Mouse (Mus musculus) heart, embryonic 13.5 days (tissue): Measurements from ENCODE around the gene Vwa7. TPM values are rescaled to one million over a fixed set of nuclear protein-coding genes. Genes with fewer than 3 reads are reported as not detected.
"Not testable (repeated sequence)": the region's sequence is repeated elsewhere in the genome, so short reads cannot be mapped to it uniquely, and the experiment has no call there.

ENCODE experiments used
- ATAC-seq: fragments of 200-750 bp; cut with Nextera tagmentation; 2 replicates; pipeline ENCODE4 v1.8.0; 2017; ENCODE audit warnings: moderate TSS enrichment; ENCODE audit not compliant: insufficient number of reproducible peaks, low FRiP score, low TSS enrichment; ENCODE audit errors: extremely low read depth
- H3K27ac ChIP-seq: fragments of 300-500 bp; sonication (generic); replicated peaks from 2 replicates; pipeline ENCODE4 v1.5.1; 2015; ENCODE audit warnings: moderate library complexity, mild to moderate bottlenecking, inconsistent platforms
- H3K27me3 ChIP-seq: fragments of 300-500 bp; sonication (generic); replicated peaks from 2 replicates; pipeline ENCODE4 v1.6.1; 2015; ENCODE audit warnings: mild to moderate bottlenecking, inconsistent platforms
- H3K36me3 ChIP-seq: fragments of 300-500 bp; sonication (generic); 2 replicates; pipeline ENCODE4 v1.6.1; 2015; ENCODE audit warnings: mild to moderate bottlenecking, inconsistent platforms
- H3K4me1 ChIP-seq: fragments of 300-500 bp; sonication (generic); 2 replicates; pipeline ENCODE4 v1.6.1; 2015; ENCODE audit warnings: inconsistent platforms
- H3K4me2 ChIP-seq: fragments of 300-500 bp; sonication (generic); 2 replicates; pipeline ENCODE4 v1.6.1; 2015; ENCODE audit warnings: inconsistent platforms, mild to moderate bottlenecking, moderate library complexity
- H3K4me3 ChIP-seq: fragments of 300-500 bp; sonication (generic); 2 replicates; pipeline ENCODE4 v1.5.1; 2015; ENCODE audit warnings: moderate library complexity, mild to moderate bottlenecking, inconsistent platforms
- H3K9ac ChIP-seq: fragments of 300-500 bp; sonication (generic); 2 replicates; pipeline ENCODE4 v1.6.1; 2015; ENCODE audit warnings: inconsistent platforms, mild to moderate bottlenecking, moderate library complexity
- H3K9me3 ChIP-seq: fragments of 300-500 bp; sonication (generic); 2 replicates; pipeline ENCODE4 v1.6.1; 2016; ENCODE audit warnings: inconsistent platforms
- WGBS: fragments of 180-500 bp; shearing (Covaris S2); methylation state at CpG from one replicate; pipeline ENCODE4 v1.1.7; 2015; ENCODE audit warnings: mixed read lengths; 5-methylcytosine and 5-hydroxymethylcytosine counted together
- polyA plus RNA-seq: library from polyadenylated mRNA; unstranded; fragments of >200 nt; fragmentation: Nextera tagmentation; extraction: Ambion mirVana; gene quantifications from 2 replicates; pipeline ENCODE4 v1.2.1, GENCODE M21; 2015

Gene Vwa7
- polyA plus RNA-seq, 1 experiment from 2014 or later, result 0.45 TPM

DNA sequence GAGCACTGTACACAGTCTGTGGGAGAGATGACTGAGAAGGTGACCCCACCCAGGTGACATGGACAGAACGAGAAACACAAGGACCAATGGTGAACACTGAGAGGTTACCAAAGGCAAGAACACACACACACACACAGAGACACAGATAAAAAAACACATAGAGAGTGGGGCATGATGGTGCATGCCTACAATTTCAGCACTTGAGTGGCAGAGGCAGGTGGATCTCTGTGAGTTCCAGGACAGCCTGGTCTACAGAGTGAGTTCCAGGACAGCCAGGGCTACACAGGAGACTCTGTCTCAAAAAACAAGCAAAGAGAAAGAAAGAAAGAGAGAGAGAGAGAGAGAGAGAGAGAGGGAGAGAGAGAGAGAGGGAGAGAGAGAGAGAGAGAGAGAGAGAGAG, 17.3 kb downstream of the Vwa7 start:
- not testable (repeated sequence) for H3K9me3 ChIP-seq, H3K4me3 ChIP-seq, H3K4me1 ChIP-seq, H3K9ac ChIP-seq, ATAC-seq, H3K27ac ChIP-seq, H3K36me3 ChIP-seq, H3K4me2 ChIP-seq, H3K27me3 ChIP-seq
- WGBS, result 33% methylated on average over 1 of the region's 1 CpGs

DNA sequence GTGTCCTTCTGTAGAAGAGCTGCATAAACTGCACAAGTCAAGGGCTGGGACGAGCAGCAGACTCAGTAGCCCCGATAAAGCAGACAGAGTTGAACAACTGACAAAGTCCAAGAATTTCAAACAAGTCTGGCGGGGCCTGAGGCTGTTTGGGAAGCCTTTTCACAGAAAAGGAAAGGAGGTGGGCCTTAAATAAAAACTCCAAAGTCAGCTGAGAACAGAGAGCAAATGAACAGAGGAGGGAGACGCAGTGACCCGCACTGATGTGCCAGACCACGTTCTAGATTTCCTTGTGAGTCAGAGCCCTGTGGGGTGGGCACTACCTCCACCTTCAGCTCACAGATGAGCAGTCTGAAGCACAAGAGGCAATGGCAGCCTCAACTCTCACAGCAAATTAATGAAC, 18.5 kb downstream of the Vwa7 start:
- ATAC-seq, result no peak
- H3K9ac ChIP-seq, result no peak overlapping the region
- H3K27ac ChIP-seq, result no peak overlapping the region
- no peak overlapping the region for H3K4me3 ChIP-seq
- no peak overlapping the region for H3K4me2 ChIP-seq
- peaks cover 2% of the 10 kb centered on the region for H3K4me1 ChIP-seq
- H3K36me3 ChIP-seq, result no peaks in the 10 kb centered on the region
- 66% methylated on average over 6 of the region's 6 CpGs for WGBS
- no peaks in the 10 kb centered on the region for H3K9me3 ChIP-seq
- 0 out of 2 replicates have a peak, but pooled peaks cover under 1% of the 10 kb centered on the region for H3K27me3 ChIP-seq

DNA sequence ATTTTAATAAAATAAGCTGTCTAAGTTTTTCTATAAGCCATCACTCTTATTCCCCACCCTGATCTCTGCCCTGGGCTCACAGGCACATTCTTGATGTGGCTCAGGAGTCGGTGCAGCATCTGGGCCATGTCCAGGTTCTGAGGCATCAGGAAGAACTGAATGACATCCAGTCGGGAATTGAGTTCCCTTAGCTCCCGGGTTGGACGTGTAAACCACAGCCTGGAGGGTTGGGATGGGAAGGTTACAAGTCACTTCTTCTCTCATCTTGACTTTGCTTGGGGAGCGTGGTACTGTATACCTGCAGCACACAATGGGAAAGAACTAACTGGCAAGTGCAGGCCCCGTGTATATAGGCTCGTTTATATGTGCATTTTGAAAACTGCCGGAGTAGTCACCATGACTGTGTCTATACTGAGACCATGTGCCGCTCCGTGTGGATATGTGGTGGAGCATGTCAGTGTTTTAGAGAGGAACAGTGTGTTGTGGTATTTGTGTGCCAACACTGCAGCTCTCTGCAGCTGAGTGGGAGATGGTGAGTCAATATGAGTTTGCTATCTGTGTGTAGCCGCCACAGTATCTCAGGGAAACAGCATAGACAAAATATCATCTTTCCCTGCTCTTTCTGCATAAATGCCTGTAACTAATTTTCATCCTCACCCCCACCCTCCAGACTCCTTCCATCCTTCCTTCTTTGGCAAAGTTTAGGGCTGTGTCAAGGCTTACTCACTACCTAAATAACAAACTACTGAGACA, 22.9 kb downstream of the Vwa7 start:
- 80% methylated on average over 11 of the region's 11 CpGs for WGBS
- Histone ChIP-seq H3K9me3 (no peaks in the 10 kb centered on the region), H3K27ac (no peak overlapping the region), H3K36me3 (no peaks in the 10 kb centered on the region), H3K4me1 (peaks cover 7% of the 10 kb centered on the region), H3K9ac (no peak overlapping the region), H3K4me2 (no peak overlapping the region), H3K27me3 (no peaks in the 10 kb centered on the region), H3K4me3 (no peak overlapping the region)
- no peak for ATAC-seq

DNA sequence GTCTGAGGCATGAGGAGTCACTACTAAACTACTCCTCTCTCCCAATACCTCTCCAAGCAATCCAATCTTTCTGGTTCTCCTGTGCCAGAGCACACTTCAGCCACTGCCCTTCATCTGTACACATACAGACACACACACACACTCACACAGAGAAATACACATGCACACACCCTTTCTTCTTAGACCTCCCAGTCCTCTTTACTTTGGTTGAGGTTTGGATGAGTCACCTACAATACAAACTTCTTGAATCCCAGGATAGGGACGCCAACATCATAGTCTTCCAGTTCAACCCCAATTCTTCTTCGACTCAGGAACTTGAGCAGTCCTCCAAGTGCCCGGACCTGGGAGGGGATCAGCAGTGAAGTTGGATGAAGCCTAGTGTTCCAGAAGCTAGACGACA, 27.4 kb downstream of the Vwa7 start:
- H3K27me3 ChIP-seq, result no peaks in the 10 kb centered on the region
- H3K4me1 ChIP-seq, result peaks cover 46% of the 10 kb centered on the region
- H3K9ac ChIP-seq, result no peak overlapping the region
- no peaks in the 10 kb centered on the region for H3K36me3 ChIP-seq
- no peak overlapping the region for H3K4me3 ChIP-seq
- H3K27ac ChIP-seq, result peak overlapping the region; percentile 94
- no peak for ATAC-seq
- H3K9me3 ChIP-seq, result no peaks in the 10 kb centered on the region
- no peak overlapping the region for H3K4me2 ChIP-seq
- WGBS, result 72% methylated on average over 4 of the region's 4 CpGs

DNA sequence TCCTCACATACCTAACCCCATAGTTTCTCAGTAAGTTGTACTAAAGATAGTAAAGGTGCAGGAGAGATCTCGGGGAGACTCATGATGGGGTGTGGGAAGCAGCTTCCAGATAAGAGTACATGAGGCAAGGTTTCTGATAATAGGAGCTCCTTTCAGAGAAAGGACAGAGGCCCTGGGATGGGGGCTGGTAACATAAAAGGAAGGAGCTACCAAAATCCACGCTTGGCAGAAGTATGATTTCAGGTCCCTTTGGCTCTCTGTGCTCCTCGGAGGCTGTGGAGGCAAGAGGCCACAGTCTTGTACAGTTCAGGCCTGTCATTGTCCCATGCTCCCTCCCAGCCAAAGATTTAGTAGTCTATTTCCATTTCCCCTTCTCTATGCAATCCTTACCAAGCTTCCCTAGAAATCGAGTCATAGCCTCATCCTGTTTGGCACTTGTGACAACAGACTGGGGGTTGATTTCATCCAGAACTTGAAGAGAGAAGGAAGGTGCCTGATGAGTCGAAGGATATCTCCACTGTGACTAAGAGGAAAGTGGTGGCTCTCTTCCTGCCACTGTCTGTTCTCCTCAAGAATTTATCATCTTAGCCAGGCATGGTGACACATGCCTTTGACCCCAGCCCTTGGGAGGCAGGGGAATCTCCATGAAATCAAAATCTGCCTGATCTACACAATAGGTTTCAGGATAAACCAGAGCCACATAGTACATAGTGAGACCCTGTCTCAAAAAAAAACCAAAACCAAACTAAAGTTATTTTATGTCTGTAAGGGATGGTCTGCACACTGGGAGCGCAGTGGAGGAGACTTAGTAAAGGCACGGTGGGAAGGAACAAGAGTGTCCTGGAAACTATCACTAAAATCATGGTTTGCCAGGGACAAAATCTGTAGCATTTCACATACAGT, 28.8 kb downstream of the Vwa7 start:
- Histone ChIP-seq H3K9ac (peak overlapping the region; percentile 91), H3K4me1 (peaks cover 56% of the 10 kb centered on the region), H3K27ac (peak overlapping the region; percentile 94), H3K27me3 (no peaks in the 10 kb centered on the region), H3K4me3 (peak overlapping the region; percentile 68), H3K4me2 (peak overlapping the region; percentile 95), H3K36me3 (no peaks in the 10 kb centered on the region), H3K9me3 (no peaks in the 10 kb centered on the region)
- WGBS, result 48% methylated on average over 7 of the region's 7 CpGs
- ATAC-seq, result no peak

DNA sequence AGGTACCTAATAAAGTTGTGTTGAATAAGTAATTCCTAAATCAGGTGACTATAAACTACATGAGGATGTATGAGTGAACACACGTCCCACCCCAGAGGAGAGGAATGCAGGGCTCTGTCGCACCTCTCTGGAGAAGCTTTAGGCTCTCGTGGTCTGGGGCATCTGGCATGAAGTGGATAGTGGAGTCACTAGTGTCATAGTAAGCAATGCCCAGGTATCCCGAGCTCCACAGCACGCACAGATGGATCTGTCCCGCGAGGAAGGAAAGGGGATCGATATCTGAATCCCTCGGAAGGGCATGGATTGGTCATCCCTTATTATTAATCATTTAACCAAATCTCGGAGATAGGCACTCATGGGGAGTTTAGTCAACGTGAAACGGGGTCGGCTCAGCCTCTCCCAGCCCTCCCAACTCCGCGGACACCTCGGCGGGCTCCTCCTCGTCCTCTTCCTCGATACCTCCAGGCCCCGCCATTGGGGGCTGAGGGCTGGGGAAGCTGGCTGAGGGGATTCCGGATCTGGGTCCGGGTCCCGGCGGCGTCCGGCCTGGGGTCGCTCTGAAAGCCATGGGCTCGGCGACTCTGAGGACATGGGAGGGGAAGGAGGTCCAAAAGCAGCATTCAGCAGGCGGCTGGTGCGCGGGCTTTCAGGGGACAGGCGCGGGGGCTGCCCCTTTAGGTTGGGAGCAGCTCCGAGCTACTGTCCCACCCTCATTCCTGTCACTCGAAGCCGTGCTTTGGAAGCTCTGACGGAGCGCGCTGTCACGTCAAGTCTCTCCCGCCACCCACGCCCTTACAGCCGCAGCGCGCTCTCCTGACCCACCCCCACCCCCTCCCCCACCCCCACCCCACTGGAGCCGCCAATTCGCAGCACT, 29.7 kb downstream of the Vwa7 start:
- H3K9me3 ChIP-seq, result no peaks in the 10 kb centered on the region
- H3K9ac ChIP-seq, result peak overlapping the region; percentile 91
- H3K27ac ChIP-seq, result peak overlapping the region; percentile 94
- no peaks in the 10 kb centered on the region for H3K27me3 ChIP-seq
- ATAC-seq, result no peak
- H3K4me1 ChIP-seq, result peaks cover 56% of the 10 kb centered on the region
- 2% methylated on average over 48 of the region's 48 CpGs for WGBS
- no peaks in the 10 kb centered on the region for H3K36me3 ChIP-seq
- peak overlapping the region; percentile 95 for H3K4me2 ChIP-seq
- H3K4me3 ChIP-seq, result peak overlapping the region; percentile 68

DNA sequence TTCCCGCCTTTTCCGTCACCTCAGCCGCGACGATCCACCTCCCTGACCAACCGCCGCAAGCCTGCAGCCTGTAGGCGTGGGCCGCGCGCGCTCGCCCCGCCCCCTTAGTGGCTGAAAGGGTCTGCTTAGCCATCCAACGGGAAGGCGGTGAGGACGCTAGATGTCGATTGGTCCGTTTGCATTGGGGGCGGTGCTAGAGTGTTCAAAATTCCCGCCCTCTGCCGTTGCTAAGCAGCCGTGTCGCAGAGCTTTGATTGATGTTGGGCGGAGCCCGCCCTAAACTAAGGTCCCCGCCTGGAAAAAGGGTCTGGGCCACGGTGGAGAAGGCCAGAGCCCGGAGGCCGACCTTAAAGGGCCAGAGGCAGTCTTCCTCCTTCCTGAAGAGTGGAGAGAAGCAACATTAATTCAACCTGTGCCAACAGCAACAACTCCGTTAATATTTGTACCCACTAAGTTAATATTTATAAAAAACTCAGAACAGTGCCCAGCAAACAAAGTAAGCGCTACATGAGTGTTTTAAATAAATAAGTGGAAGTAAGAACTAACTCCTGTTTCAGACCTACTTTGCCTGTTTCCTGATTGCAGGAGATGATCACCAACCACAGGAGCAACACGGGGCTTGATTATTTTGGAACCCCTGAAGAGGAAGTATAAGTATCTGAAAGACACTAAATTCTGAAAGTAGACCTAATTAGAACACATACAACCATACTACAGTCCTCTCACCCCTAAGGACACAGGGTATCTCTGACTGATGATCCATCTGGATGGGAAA, 30.5 kb downstream of the Vwa7 start, which contains the start of gene Msh5:
Gene Msh5 (minus strand): TSS at position 65 of the 775 bp plus-strand sequence.
- peak; percentile 90 for ATAC-seq
- Histone ChIP-seq H3K4me3 (peak within 1 kb of the TSS; percentile 68), H3K27ac (peak within 1 kb of the TSS; percentile 99), H3K4me2 (peak within 1 kb of the TSS; percentile 95), H3K4me1 (peaks cover 60% of the 10 kb centered on the region), H3K36me3 (no peaks in the 10 kb centered on the region), H3K27me3 (no peaks in the 10 kb centered on the region), H3K9me3 (no peaks in the 10 kb centered on the region), H3K9ac (peak within 1 kb of the TSS; percentile 91)
- 3% methylated on average over 33 of the region's 33 CpGs for WGBS

DNA sequence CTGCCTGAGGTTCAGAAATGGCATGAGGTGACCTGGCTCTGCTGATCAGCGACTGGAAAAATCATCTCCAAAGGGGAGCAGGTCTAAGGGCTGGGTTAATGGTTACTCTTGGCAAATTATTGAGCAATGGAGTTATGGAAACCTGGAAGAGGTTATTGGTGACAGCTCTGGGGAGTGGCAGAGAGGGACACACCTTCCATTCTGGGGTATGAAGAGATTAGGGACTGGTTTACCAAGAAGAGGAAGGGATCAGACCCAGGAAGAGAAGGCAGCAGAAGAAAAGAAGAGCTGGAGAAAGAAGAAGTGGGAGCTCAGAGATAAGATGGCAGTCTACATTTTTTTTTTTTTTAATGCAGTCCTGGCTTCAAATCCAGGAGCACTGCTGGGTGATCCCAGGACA, 31.3 kb downstream of the Vwa7 start:
- no peaks in the 10 kb centered on the region for H3K27me3 ChIP-seq
- ATAC-seq, result no peak
- 29% methylated on average over 1 of the region's 1 CpGs for WGBS
- peak overlapping the region; percentile 99 for H3K27ac ChIP-seq
- no peaks in the 10 kb centered on the region for H3K9me3 ChIP-seq
- H3K9ac ChIP-seq, result peak overlapping the region; percentile 70
- peaks cover 8% of the 10 kb centered on the region for H3K36me3 ChIP-seq
- peaks cover 68% of the 10 kb centered on the region for H3K4me1 ChIP-seq
- peak overlapping the region; percentile 20 for H3K4me3 ChIP-seq
- peak overlapping the region; percentile 95 for H3K4me2 ChIP-seq

DNA sequence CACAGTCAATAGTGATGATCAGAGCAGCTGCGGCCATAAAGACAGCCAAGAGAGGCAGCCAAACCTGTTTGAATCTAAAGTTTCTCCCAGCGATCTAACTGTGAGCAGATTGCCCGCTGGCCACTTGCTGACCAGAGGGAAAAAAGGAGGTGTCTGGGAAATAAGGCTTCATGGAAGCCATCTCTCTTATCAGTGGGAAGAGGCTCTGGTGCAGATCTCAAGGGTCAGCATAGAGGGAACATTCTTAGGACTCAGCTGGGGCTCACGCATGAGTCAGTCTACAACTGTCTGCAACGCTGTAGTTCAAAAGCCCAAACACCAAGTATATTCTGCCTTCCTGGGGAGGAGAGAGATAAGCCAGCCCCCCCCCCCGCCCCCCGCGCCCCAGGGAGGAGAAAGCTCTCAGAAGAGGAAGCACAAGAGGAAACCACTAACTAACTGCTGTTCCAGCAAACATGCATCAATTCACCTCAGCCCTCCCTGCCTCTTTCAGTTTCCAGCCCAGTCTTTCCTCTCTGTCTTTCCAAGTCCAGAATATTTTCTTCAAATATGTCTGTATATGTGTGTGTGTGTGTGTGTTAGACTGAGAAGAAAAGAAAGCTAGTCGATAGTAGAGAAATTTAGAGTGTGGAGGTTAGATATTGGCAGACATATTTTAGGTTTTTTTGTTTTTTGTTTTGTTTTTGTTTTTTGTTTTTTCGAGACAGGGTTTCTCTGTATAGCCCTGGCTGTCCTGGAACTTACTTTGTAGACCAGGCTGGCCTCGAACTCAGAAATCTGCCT, 32.0 kb downstream of the Vwa7 start:
- Histone ChIP-seq H3K4me2 (peak overlapping the region; percentile 95), H3K27me3 (no peaks in the 10 kb centered on the region), H3K9me3 (no peaks in the 10 kb centered on the region), H3K9ac (peak overlapping the region; percentile 70), H3K4me1 (peaks cover 74% of the 10 kb centered on the region), H3K36me3 (peaks cover 14% of the 10 kb centered on the region), H3K4me3 (peak overlapping the region; percentile 20), H3K27ac (peak overlapping the region; percentile 99)
- no peak for ATAC-seq
- WGBS, result 19% methylated on average over 11 of the region's 11 CpGs

DNA sequence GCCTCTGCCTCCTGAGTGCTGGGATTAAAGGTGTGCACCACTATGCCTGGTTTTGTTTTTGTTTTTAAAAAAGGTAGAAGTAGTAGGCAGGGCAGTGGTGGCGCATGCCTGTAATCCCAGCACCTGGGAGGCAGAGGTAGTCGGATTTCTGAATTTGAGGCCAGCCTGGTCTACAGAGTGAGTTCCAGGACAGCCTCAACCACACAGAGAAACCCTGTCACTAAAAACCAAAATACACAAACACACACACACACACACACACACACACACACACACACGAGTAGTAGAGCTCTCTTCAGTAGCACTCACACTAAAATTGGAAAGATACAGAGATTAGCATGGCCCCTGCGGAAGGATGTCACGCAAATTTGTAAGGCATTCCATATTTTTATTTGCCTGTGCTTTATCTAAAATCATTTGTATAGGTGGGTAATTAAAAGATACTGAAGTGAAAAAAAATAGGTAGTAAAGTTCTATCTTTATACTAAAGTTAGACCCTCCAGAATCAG, 32.6 kb downstream of the Vwa7 start:
- H3K27ac ChIP-seq, result peak overlapping the region; percentile 99
- ATAC-seq, result no peak
- WGBS, result 61% methylated on average over 5 of the region's 5 CpGs
- peaks cover 20% of the 10 kb centered on the region for H3K36me3 ChIP-seq
- H3K4me1 ChIP-seq, result peaks cover 74% of the 10 kb centered on the region
- no peaks in the 10 kb centered on the region for H3K27me3 ChIP-seq
- H3K4me3 ChIP-seq, result peak overlapping the region; percentile 75
- no peaks in the 10 kb centered on the region for H3K9me3 ChIP-seq
- H3K4me2 ChIP-seq, result peak overlapping the region; percentile 95
- peak overlapping the region; percentile 99; the same call in 1 of the 2 replicates for H3K9ac ChIP-seq
